Mouse (Mus musculus) midbrain, postnatal 0 days (tissue): ENCODE data around the gene Tmtc4. TPM values are rescaled to one million over a fixed set of nuclear protein-coding genes. Genes with fewer than 3 reads are reported as not detected.

Experiments
- ATAC-seq: fragments of 200-750 bp; cut with Nextera tagmentation; 2 replicates; pipeline ENCODE4 v1.8.0; 2017; ENCODE audit warnings: moderate number of reproducible peaks, mild to moderate bottlenecking, moderate TSS enrichment, moderate library complexity; ENCODE audit not compliant: low FRiP score
- DNase-seq: peaks from one replicate; pipeline ENCODE4 v3.0.0-alpha.2; 2015; ENCODE audit warnings: low spot score
- H3K27ac ChIP-seq: fragments of 300-500 bp; sonication (generic); 2 replicates; pipeline ENCODE4 v1.5.1; 2014; ENCODE audit warnings: low read depth, mild to moderate bottlenecking, low read length, mixed read lengths
- H3K27me3 ChIP-seq: fragments of 300-500 bp; sonication (generic); 2 replicates; pipeline ENCODE4 v1.6.1; 2014; ENCODE audit warnings: low read length, control low read depth, mixed read lengths; ENCODE audit not compliant: insufficient read depth
- H3K36me3 ChIP-seq: fragments of 300-500 bp; sonication (generic); 2 replicates; pipeline ENCODE4 v1.6.1; 2014; ENCODE audit warnings: low read length, control low read depth, mixed read lengths; ENCODE audit not compliant: insufficient read depth
- H3K4me1 ChIP-seq: fragments of 300-500 bp; sonication (generic); 2 replicates; pipeline ENCODE4 v1.6.1; 2014; ENCODE audit warnings: mild to moderate bottlenecking, control low read depth, antibody characterized with exemption, low read length, mixed read lengths; ENCODE audit not compliant: insufficient read depth
- H3K4me2 ChIP-seq: fragments of 300-500 bp; sonication (generic); 2 replicates; pipeline ENCODE4 v1.6.1; 2014; ENCODE audit warnings: low read depth, mild to moderate bottlenecking, low read length, mixed read lengths; ENCODE audit not compliant: poor library complexity, severe bottlenecking
- H3K4me3 ChIP-seq: fragments of 300-500 bp; sonication (generic); 2 replicates; pipeline ENCODE4 v1.5.1; 2014; ENCODE audit warnings: low read depth, mild to moderate bottlenecking, low read length, moderate library complexity
- H3K9ac ChIP-seq: fragments of 300-500 bp; sonication (generic); replicated peaks from 2 replicates; pipeline ENCODE4 v1.6.1; 2014; ENCODE audit warnings: mild to moderate bottlenecking, low read length, moderate library complexity, mixed read lengths; ENCODE audit not compliant: poor library complexity, severe bottlenecking
- H3K9me3 ChIP-seq: fragments of 300-500 bp; sonication (generic); 2 replicates; pipeline ENCODE4 v1.6.1; 2016; ENCODE audit warnings: low read length, control low read depth
- CTCF ChIP-seq: IDR thresholded peaks from 2 replicates; pipeline ENCODE4 v1.5.1; 2016; ENCODE audit warnings: antibody characterized with exemption, mild to moderate bottlenecking
- WGBS: fragments of 180-500 bp; shearing (Covaris S2); extraction: QIAGEN DNeasy Blood & Tissue Kit; methylation state at CpG from one replicate; pipeline ENCODE4 v1.1.7; 2014; 5-methylcytosine and 5-hydroxymethylcytosine counted together
- polyA plus RNA-seq: library from polyadenylated mRNA; unstranded; fragments of >200 nt; fragmentation: Nextera tagmentation; extraction: Ambion mirVana; gene quantifications from 2 replicates; pipeline ENCODE4 v1.2.1, GENCODE M21; 2015
- total RNA-seq: library from RNA; depleted of rRNA; stranded (reverse); fragments of >200 nt; gene quantifications from 2 replicates; pipeline ENCODE4 v1.2.3, GENCODE M21; 2014

Gene Tmtc4
- total and polyA plus RNA-seq, 2 experiments from 2014 or later: 32.9 to 79.5 TPM

- ATAC-seq (no peak), DNase-seq (no peak)
- H3K36me3 ChIP-seq: no peaks in the 10 kb centered on the region
- no peak for TF ChIP-seq CTCF
- no peak overlapping the region for H3K27ac ChIP-seq
- H3K9ac ChIP-seq: no peak overlapping the region
- no peaks in the 10 kb centered on the region for H3K9me3 ChIP-seq
- H3K27me3 ChIP-seq: no peaks in the 10 kb centered on the region
- H3K4me3 ChIP-seq: no peak overlapping the region
- no peak overlapping the region for H3K4me2 ChIP-seq
- no peaks in the 10 kb centered on the region for H3K4me1 ChIP-seq
Observed at GRCm38 (mm10) chr14:122911265-122911664, 72.6 kb downstream of the Tmtc4 start.

GRCm38 (mm10) chr14:122909368-122910091 lies 74.3 kb downstream of the Tmtc4 start:
- no peaks in the 10 kb centered on the region for H3K27me3 ChIP-seq
- no peak for TF ChIP-seq CTCF
- 82% methylated on average over 5 of the region's 5 CpGs for WGBS
- no peaks in the 10 kb centered on the region for H3K4me1 ChIP-seq
- H3K36me3 ChIP-seq: no peaks in the 10 kb centered on the region
- DNase-seq (no peak), ATAC-seq (no peak)
- no peak overlapping the region for H3K4me2 ChIP-seq
- H3K27ac ChIP-seq: no peak overlapping the region
- no peak overlapping the region for H3K9ac ChIP-seq
- no peak overlapping the region for H3K4me3 ChIP-seq
- no peaks in the 10 kb centered on the region for H3K9me3 ChIP-seq

DNA sequence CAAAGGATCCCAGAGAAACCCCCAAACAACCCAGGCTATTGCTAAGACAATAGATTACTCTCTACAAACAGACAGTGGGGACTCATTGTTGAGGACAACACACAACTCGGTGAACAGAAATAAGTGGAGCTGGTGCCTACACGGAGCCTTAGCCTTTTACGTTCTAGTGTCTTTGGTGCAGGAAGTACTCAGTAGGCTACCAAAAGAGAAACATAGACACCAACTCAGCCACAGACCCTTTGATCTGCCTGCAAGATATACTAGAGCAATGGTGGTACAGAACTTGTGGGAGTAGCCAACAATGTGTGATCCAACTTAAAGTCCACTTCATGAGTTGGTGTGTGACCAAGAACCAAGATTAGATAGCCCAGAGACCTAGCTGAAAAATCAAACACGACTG lies 75.8 kb downstream of the Tmtc4 start:
- Histone ChIP-seq H3K4me2 (no peak overlapping the region), H3K36me3 (no peaks in the 10 kb centered on the region), H3K4me1 (no peaks in the 10 kb centered on the region), H3K4me3 (no peak overlapping the region), H3K27ac (no peak overlapping the region), H3K9me3 (no peaks in the 10 kb centered on the region), H3K27me3 (no peaks in the 10 kb centered on the region), H3K9ac (no peak overlapping the region)
- ATAC-seq: no peak
- TF ChIP-seq CTCF: no peak
- DNase-seq: no peak
- 97% methylated on average over 4 of the region's 4 CpGs for whole genome bisulfite sequencing

DNA sequence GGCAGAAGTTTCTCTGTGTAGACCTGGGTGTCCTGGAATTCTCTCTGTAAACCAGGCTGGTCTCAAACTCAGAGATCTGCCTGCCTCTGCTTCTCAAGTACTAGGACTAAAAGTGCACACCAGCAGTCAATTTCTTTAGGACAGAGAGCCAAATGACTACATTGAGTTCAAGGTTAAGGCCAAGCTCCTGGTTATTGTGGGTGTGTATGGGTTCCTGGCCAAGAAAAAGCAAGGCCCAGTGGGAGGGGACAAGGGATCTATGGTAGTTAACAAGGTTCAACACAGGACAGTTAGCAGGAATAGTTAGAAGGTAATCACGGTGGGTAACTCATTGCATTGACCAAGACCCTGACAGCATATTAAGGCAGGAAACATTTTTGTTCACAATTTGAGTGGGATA lies 78.8 kb downstream of the Tmtc4 start:
- H3K4me1 ChIP-seq: 0 out of 2 replicates have a peak, but pooled peaks cover 2% of the 10 kb centered on the region
- H3K9ac ChIP-seq: no peak overlapping the region
- ATAC-seq (no peak), DNase-seq (no peak)
- no peaks in the 10 kb centered on the region for H3K36me3 ChIP-seq
- H3K27ac ChIP-seq: no peak overlapping the region
- no peaks in the 10 kb centered on the region for H3K27me3 ChIP-seq
- H3K4me2 ChIP-seq: no peak overlapping the region
- H3K4me3 ChIP-seq: no peak overlapping the region
- 100% methylated on average over 1 of the region's 1 CpGs for WGBS
- no peaks in the 10 kb centered on the region for H3K9me3 ChIP-seq
- TF ChIP-seq CTCF: no peak

DNA sequence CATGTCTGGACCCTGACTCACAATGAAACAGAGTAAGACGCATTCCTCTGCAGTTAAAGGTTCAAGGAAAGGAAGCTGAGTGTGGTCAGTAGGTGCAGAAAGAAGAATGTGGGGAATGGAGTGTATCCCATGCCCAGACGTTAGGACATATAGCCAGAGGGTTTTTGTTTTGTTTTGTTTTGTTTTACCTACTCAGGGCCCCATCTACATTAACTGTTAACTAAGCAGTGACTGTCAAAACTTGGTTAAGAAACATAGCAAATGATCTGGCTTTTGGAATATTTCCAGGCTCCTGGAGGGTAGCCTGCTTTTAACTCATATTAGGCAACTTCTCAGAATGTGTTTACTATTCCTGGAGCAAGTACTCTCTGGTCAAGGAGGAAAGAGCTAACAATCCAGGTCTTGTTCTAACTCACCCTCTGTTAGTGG lies 79.9 kb downstream of the Tmtc4 start:
- no peak overlapping the region for H3K4me2 ChIP-seq
- no peak overlapping the region for H3K9ac ChIP-seq
- WGBS: 67% methylated on average over 2 of the region's 2 CpGs
- no peak for TF ChIP-seq CTCF
- H3K4me1 ChIP-seq: 0 out of 2 replicates have a peak, but pooled peaks cover 2% of the 10 kb centered on the region
- DNase-seq (no peak), ATAC-seq (no peak)
- no peak overlapping the region for H3K4me3 ChIP-seq
- no peak overlapping the region for H3K27ac ChIP-seq
- H3K9me3 ChIP-seq: no peaks in the 10 kb centered on the region
- no peaks in the 10 kb centered on the region for H3K36me3 ChIP-seq
- H3K27me3 ChIP-seq: no peaks in the 10 kb centered on the region

GRCm38 (mm10) chr14:122902884-122903283 lies 81.0 kb downstream of the Tmtc4 start:
- Histone ChIP-seq H3K9ac (no peak overlapping the region), H3K27ac (no peak overlapping the region), H3K4me1 (0 out of 2 replicates have a peak, but pooled peaks cover 2% of the 10 kb centered on the region), H3K9me3 (no peaks in the 10 kb centered on the region), H3K36me3 (no peaks in the 10 kb centered on the region), H3K27me3 (no peaks in the 10 kb centered on the region), H3K4me3 (no peak overlapping the region), H3K4me2 (no peak overlapping the region)
- peak; percentile 73 for DNase-seq
- peak; percentile 49 for TF ChIP-seq CTCF
- WGBS: 56% methylated on average over 4 of the region's 4 CpGs
- peak; percentile 47; the same call in 1 of the 2 replicates for ATAC-seq
